Mouse (Mus musculus): ENCODE data around the gene Pik3ap1.

GRCm38 (mm10) chr19:41328743-41329142 is 56.2 kb downstream of the Pik3ap1 start:
- TF ChIP-seq CTCF (IDR thresholded peaks at IDR 0.05) (no peak), EP300 (IDR thresholded peaks at IDR 0.05) (no peak)
